Mouse (Mus musculus): Measurements from ENCODE around the gene Zdhhc1. TPM values are rescaled to one million over a fixed set of nuclear protein-coding genes. Genes with fewer than 3 reads are reported as not detected.

Gene Zdhhc1
- polyA plus RNA-seq, 1 experiment = 133 TPM

DNA sequence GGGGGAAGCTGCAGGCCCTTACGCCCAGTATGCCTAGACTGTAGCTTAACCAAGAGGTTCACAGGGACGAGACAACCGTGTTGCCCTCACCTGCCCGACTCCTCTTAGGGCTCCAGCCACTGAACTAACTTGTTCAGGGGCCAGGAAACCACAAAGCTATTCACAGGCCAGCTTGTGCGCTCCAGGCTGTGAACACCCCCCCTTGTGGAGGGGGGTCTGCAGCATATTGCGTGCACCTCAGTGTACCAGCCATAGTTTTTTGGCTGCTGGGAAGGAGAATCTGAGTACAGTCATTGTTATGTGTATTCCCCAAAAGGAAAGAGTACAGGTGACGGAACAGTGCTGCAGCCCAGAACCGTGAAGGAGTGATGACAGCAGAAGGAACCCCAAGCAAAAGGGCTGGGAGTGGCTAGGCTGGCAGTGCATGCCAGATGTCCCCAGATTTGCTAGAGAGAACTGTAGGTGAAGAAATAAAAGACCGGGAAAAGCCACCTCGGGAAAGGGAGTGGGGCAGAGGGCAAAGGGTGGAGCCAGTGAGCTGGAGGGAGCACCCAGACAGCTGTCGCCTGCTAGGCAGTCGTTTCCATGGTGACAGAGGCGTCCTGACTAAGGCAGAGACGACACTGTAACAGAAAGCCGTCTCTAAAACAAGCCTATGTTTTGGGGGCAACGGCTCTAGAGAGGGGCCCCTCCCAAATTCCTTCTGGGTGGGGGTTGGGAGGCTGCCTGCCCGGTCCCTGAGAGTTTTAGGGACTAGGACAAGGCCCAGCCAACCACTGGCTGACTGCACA, 22.7 kb downstream of the Zdhhc1 start:
- Histone ChIP-seq H3K4me1 (ENCODE audit: control insufficient read depth, insufficient read depth, low read length) (peaks cover 31% of the 10 kb centered on the region), H3K4me3 (replicated peaks; ENCODE audit: extremely low read depth, low read depth, low read length) (no peak overlapping the region)
- WGBS = 29% methylated on average over 17 of the region's 17 CpGs
- TF ChIP-seq POLR2A (IDR thresholded peaks at IDR 0.05; ENCODE audit: borderline replicate concordance, extremely low read depth, low read depth, low read length) (no peak), CTCF (IDR thresholded peaks at IDR 0.05; ENCODE audit: insufficient read depth, low read length) (no peak)
- DNase-seq = peak; percentile 61

DNA sequence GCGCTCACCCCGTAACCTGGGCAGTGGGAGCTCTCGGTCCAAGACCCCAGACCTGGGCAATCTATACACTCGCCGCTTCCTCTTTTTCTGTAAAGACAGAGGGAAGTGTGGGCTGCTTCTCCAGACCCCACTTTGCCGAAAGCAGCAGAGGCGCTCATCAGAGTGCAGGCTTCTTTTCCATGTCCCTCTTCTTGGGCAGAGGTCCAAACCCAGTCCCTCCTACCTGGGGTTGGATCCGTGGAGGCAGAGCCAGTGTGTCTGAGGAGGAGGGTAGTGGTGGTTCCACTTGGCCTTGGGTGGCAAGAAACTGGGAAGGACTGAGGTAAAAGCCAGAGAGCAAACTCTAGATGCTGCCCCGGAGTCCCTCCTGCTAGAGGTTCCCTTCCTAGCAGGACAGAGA, 23.7 kb downstream of the Zdhhc1 start:
- no peak for TF ChIP-seq CTCF (IDR thresholded peaks at IDR 0.05; ENCODE audit: insufficient read depth, low read length)
- TF ChIP-seq POLR2A (IDR thresholded peaks at IDR 0.05; ENCODE audit: borderline replicate concordance, extremely low read depth, low read depth, low read length) = no peak
- DNase-seq = no peak
- H3K4me1 ChIP-seq (ENCODE audit: control insufficient read depth, insufficient read depth, low read length) = peaks cover 33% of the 10 kb centered on the region
- no peak overlapping the region for H3K4me3 ChIP-seq (replicated peaks; ENCODE audit: extremely low read depth, low read depth, low read length)
- 79% methylated on average over 9 of the region's 9 CpGs for WGBS

- Histone ChIP-seq H3K4me1 (ENCODE audit: control insufficient read depth, insufficient read depth, low read length) (peaks cover 33% of the 10 kb centered on the region), H3K4me3 (replicated peaks; ENCODE audit: extremely low read depth, low read depth, low read length) (no peak overlapping the region)
- TF ChIP-seq CTCF (IDR thresholded peaks at IDR 0.05; ENCODE audit: insufficient read depth, low read length) (no peak), POLR2A (IDR thresholded peaks at IDR 0.05; ENCODE audit: borderline replicate concordance, extremely low read depth, low read depth, low read length) (no peak)
- WGBS = 76% methylated on average over 23 of the region's 23 CpGs
- no peak for DNase-seq
These were observed 24.2 kb downstream of the Zdhhc1 start for GRCm38 (mm10) chr8:105472414-105472932.

- peaks cover 33% of the 10 kb centered on the region for H3K4me1 ChIP-seq (ENCODE audit: control insufficient read depth, insufficient read depth, low read length)
- 11% methylated on average over 25 of the region's 25 CpGs for WGBS
- TF ChIP-seq CTCF (IDR thresholded peaks at IDR 0.05; ENCODE audit: insufficient read depth, low read length) (peak; percentile 50), POLR2A (IDR thresholded peaks at IDR 0.05; ENCODE audit: borderline replicate concordance, extremely low read depth, low read depth, low read length) (peak; percentile 88)
- peak within 1 kb of the TSS; percentile 58 for H3K4me3 ChIP-seq (replicated peaks; ENCODE audit: extremely low read depth, low read depth, low read length)
- DNase-seq = peak; percentile 96
These were observed 25.2 kb downstream of the Zdhhc1 start, which contains the start of gene Tppp3 for GRCm38 (mm10) chr8:105471314-105472015. TSS of gene Tppp3 (minus strand) at chr8:105471526.

GRCm38 (mm10) chr8:105470681-105471313, 25.9 kb downstream of the Zdhhc1 start:
- H3K4me1 ChIP-seq (ENCODE audit: control insufficient read depth, insufficient read depth, low read length) = peaks cover 33% of the 10 kb centered on the region
- WGBS = 25% methylated on average over 11 of the region's 11 CpGs
- no peak for DNase-seq
- TF ChIP-seq CTCF (IDR thresholded peaks at IDR 0.05; ENCODE audit: insufficient read depth, low read length) (no peak), POLR2A (IDR thresholded peaks at IDR 0.05; ENCODE audit: borderline replicate concordance, extremely low read depth, low read depth, low read length) (no peak)
- H3K4me3 ChIP-seq (replicated peaks; ENCODE audit: extremely low read depth, low read depth, low read length) = peak overlapping the region; percentile 58

DNA sequence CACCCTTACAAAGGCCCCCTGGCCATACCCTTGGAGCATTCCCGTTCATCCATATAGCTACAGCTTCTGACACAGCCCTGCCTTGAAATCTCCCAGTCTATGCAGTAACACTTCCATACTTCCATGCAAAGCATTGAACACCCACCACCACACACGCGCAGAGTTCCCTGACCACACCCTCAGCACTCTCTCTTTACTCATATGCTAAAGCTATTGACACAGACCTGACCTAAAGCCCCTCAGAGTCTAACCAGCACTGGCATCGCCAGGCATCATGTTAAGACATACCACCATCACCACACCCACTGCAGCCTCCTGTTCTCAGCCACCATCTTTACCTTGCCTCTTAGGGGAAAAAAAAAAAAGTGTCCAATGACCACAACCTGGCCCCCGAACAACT, 26.4 kb downstream of the Zdhhc1 start:
- WGBS = 60% methylated on average over 5 of the region's 5 CpGs
- Histone ChIP-seq H3K4me3 (replicated peaks; ENCODE audit: extremely low read depth, low read depth, low read length) (peak overlapping the region; percentile 45), H3K4me1 (ENCODE audit: control insufficient read depth, insufficient read depth, low read length) (peaks cover 33% of the 10 kb centered on the region)
- TF ChIP-seq CTCF (IDR thresholded peaks at IDR 0.05; ENCODE audit: insufficient read depth, low read length) = no peak
- no peak for TF ChIP-seq POLR2A (IDR thresholded peaks at IDR 0.05; ENCODE audit: borderline replicate concordance, extremely low read depth, low read depth, low read length)
- DNase-seq = no peak

DNA sequence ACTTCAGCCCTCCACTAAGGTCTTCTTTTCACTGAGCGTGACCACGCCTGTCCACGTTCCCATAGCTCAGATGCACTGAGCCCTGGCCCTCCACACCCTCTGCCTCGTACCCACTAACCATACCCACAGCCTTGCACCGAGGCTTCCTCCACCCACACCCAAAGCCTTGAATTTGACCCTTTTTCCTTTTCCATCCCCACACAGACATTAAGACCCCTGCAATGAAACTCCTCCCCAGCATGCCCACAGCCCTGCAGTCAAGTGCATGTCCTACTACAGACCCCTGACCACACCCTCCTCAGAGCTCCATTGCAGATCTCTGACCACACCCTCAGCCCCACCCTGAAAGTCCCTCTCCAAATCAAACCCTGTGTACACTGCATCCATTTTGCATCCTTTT, 26.9 kb downstream of the Zdhhc1 start:
- Histone ChIP-seq H3K4me3 (replicated peaks; ENCODE audit: extremely low read depth, low read depth, low read length) (peak overlapping the region; percentile 18), H3K4me1 (ENCODE audit: control insufficient read depth, insufficient read depth, low read length) (peaks cover 30% of the 10 kb centered on the region)
- TF ChIP-seq POLR2A (IDR thresholded peaks at IDR 0.05; ENCODE audit: borderline replicate concordance, extremely low read depth, low read depth, low read length) (no peak), CTCF (IDR thresholded peaks at IDR 0.05; ENCODE audit: insufficient read depth, low read length) (no peak)
- DNase-seq = no peak
- 67% methylated on average over 5 of the region's 5 CpGs for WGBS

DNA sequence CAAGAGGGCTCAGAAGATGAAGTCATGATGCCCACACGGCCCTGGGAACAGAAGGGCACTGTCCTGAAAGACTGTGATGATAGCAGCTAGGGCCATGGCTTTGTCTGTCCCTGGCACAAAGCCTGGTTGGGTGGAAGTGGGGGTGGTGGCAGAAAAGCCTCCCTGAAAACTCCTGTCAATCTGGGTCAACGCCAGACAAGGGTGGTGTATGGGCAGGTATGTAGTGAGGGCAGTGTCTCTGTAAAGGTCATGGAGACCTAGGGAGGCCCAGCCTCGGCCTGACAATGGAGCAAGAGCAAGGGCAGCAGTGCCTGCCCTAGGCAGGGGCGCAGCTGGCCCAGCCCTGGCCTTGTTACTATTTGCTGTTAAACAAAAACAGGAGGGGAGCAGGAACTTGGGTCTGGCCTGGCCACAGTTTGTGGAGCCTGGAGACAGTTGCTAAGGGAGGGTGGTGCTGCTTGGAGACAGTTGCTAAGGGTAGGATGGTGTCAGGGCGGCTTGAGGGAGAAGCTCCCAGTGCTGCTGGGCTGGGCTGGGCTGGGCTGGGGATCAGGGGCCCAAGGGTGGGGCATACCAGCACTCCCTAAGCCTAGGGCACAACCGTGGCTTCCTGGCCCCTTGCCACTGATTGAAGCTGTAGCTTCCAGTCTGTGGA, 27.5 kb downstream of the Zdhhc1 start:
- WGBS = 14% methylated on average over 6 of the region's 6 CpGs
- no peak overlapping the region for H3K4me3 ChIP-seq (replicated peaks; ENCODE audit: extremely low read depth, low read depth, low read length)
- DNase-seq = peak; percentile 53
- TF ChIP-seq POLR2A (IDR thresholded peaks at IDR 0.05; ENCODE audit: borderline replicate concordance, extremely low read depth, low read depth, low read length) = 0 out of 2 replicates have a peak, but pooled peaks have one; percentile 21
- TF ChIP-seq CTCF (IDR thresholded peaks at IDR 0.05; ENCODE audit: insufficient read depth, low read length) = no peak
- peaks cover 24% of the 10 kb centered on the region for H3K4me1 ChIP-seq (ENCODE audit: control insufficient read depth, insufficient read depth, low read length)

Data from lung, adult 2 months (tissue).